Mouse (Mus musculus): ENCODE measurements around the gene Izumo1. TPM values are rescaled to one million over a fixed set of nuclear protein-coding genes. Genes with fewer than 3 reads are reported as not detected.
A peak's percentile ranks its signal among the peaks of the same experiment; 100 is the strongest.

Izumo1 gene
- not detected in 2 replicates for polyA plus RNA-seq (2012; ENCODE audit: insufficient read depth, insufficient read length, missing spikeins)

- Histone ChIP-seq H3K4me1 (ENCODE audit: control insufficient read depth, insufficient read depth, low read length) (no peaks in the 10 kb centered on the region), H3K27ac (ENCODE audit: insufficient read depth, low read depth, low read length) (no peak within 1 kb of the TSS), H3K4me3 (ENCODE audit: insufficient read depth, low read length) (no peak within 1 kb of the TSS)
- no peak for TF ChIP-seq CTCF (IDR thresholded peaks at IDR 0.05; ENCODE audit: low read depth, low read length)
- TF ChIP-seq POLR2A (IDR thresholded peaks at IDR 0.05; ENCODE audit: borderline replicate concordance, low read depth, low read length): no peak
Measured at GRCm38 (mm10) chr7:45621443-45621842, at the start of gene Izumo1. Izumo1 (plus strand) TSS chr7:45621811.

GRCm38 (mm10) chr7:45571966-45572365, 49.6 kb upstream of the Izumo1 start:
- H3K4me3 ChIP-seq (ENCODE audit: insufficient read depth, low read length): peak overlapping the region; percentile 82
- no peak overlapping the region for H3K27ac ChIP-seq (ENCODE audit: insufficient read depth, low read depth, low read length)
- TF ChIP-seq POLR2A (IDR thresholded peaks at IDR 0.05; ENCODE audit: borderline replicate concordance, low read depth, low read length) (no peak), CTCF (IDR thresholded peaks at IDR 0.05; ENCODE audit: low read depth, low read length) (no peak)
- peaks cover 42% of the 10 kb centered on the region for H3K4me1 ChIP-seq (ENCODE audit: control insufficient read depth, insufficient read depth, low read length)

- no peak overlapping the region for H3K27ac ChIP-seq (ENCODE audit: insufficient read depth, low read depth, low read length)
Measured at GRCm38 (mm10) chr7:45573954-45574353, 47.7 kb upstream of the Izumo1 start.

GRCm38 (mm10) chr7:45574472-45575379, 46.9 kb upstream of the Izumo1 start:
- Histone ChIP-seq H3K27ac (ENCODE audit: insufficient read depth, low read depth, low read length) (no peak overlapping the region), H3K4me3 (ENCODE audit: insufficient read depth, low read length) (no peak overlapping the region)

More at GRCm38 (mm10) chr7:45573954-45574353, 47.7 kb upstream of the Izumo1 start:
- no peak for TF ChIP-seq CTCF (IDR thresholded peaks at IDR 0.05; ENCODE audit: low read depth, low read length)
- no peak for TF ChIP-seq POLR2A (IDR thresholded peaks at IDR 0.05; ENCODE audit: borderline replicate concordance, low read depth, low read length)
- H3K4me3 ChIP-seq (ENCODE audit: insufficient read depth, low read length): no peak overlapping the region
- H3K4me1 ChIP-seq (ENCODE audit: control insufficient read depth, insufficient read depth, low read length): peaks cover 34% of the 10 kb centered on the region

GRCm38 (mm10) chr7:45585923-45586322, 35.7 kb upstream of the Izumo1 start:
- no peak overlapping the region for H3K27ac ChIP-seq (ENCODE audit: insufficient read depth, low read depth, low read length)

More at GRCm38 (mm10) chr7:45574472-45575379, 46.9 kb upstream of the Izumo1 start:
- TF ChIP-seq CTCF (IDR thresholded peaks at IDR 0.05; ENCODE audit: low read depth, low read length): no peak
- no peak for TF ChIP-seq POLR2A (IDR thresholded peaks at IDR 0.05; ENCODE audit: borderline replicate concordance, low read depth, low read length)
- peaks cover 34% of the 10 kb centered on the region for H3K4me1 ChIP-seq (ENCODE audit: control insufficient read depth, insufficient read depth, low read length)

GRCm38 (mm10) chr7:45587631-45588592, 33.7 kb upstream of the Izumo1 start:
- Histone ChIP-seq H3K4me1 (ENCODE audit: control insufficient read depth, insufficient read depth, low read length) (peaks cover 26% of the 10 kb centered on the region), H3K4me3 (ENCODE audit: insufficient read depth, low read length) (no peak overlapping the region), H3K27ac (ENCODE audit: insufficient read depth, low read depth, low read length) (no peak overlapping the region)
- TF ChIP-seq POLR2A (IDR thresholded peaks at IDR 0.05; ENCODE audit: borderline replicate concordance, low read depth, low read length) (no peak), CTCF (IDR thresholded peaks at IDR 0.05; ENCODE audit: low read depth, low read length) (no peak)

More at GRCm38 (mm10) chr7:45585923-45586322, 35.7 kb upstream of the Izumo1 start:
- Histone ChIP-seq H3K4me1 (ENCODE audit: control insufficient read depth, insufficient read depth, low read length) (peaks cover 17% of the 10 kb centered on the region), H3K4me3 (ENCODE audit: insufficient read depth, low read length) (no peak overlapping the region)
- TF ChIP-seq POLR2A (IDR thresholded peaks at IDR 0.05; ENCODE audit: borderline replicate concordance, low read depth, low read length) (no peak), CTCF (IDR thresholded peaks at IDR 0.05; ENCODE audit: low read depth, low read length) (no peak)

GRCm38 (mm10) chr7:45589173-45589572, 32.4 kb upstream of the Izumo1 start:
- peaks cover 26% of the 10 kb centered on the region for H3K4me1 ChIP-seq (ENCODE audit: control insufficient read depth, insufficient read depth, low read length)
- no peak overlapping the region for H3K27ac ChIP-seq (ENCODE audit: insufficient read depth, low read depth, low read length)
- peak overlapping the region; percentile 22; the same call in 1 of the 2 replicates for H3K4me3 ChIP-seq (ENCODE audit: insufficient read depth, low read length)
- TF ChIP-seq POLR2A (IDR thresholded peaks at IDR 0.05; ENCODE audit: borderline replicate concordance, low read depth, low read length) (no peak), CTCF (IDR thresholded peaks at IDR 0.05; ENCODE audit: low read depth, low read length) (peak; percentile 64)

- Histone ChIP-seq H3K4me3 (ENCODE audit: insufficient read depth, low read length) (no peak overlapping the region), H3K4me1 (ENCODE audit: control insufficient read depth, insufficient read depth, low read length) (peaks cover 26% of the 10 kb centered on the region), H3K27ac (ENCODE audit: insufficient read depth, low read depth, low read length) (peak overlapping the region; percentile 61)
- no peak for TF ChIP-seq CTCF (IDR thresholded peaks at IDR 0.05; ENCODE audit: low read depth, low read length)
- no peak for TF ChIP-seq POLR2A (IDR thresholded peaks at IDR 0.05; ENCODE audit: borderline replicate concordance, low read depth, low read length)
Measured at GRCm38 (mm10) chr7:45589898-45590297, 31.7 kb upstream of the Izumo1 start.

- peaks cover 26% of the 10 kb centered on the region for H3K4me1 ChIP-seq (ENCODE audit: control insufficient read depth, insufficient read depth, low read length)
- TF ChIP-seq POLR2A (IDR thresholded peaks at IDR 0.05; ENCODE audit: borderline replicate concordance, low read depth, low read length) (no peak), CTCF (IDR thresholded peaks at IDR 0.05; ENCODE audit: low read depth, low read length) (no peak)
- peak overlapping the region; percentile 61 for H3K27ac ChIP-seq (ENCODE audit: insufficient read depth, low read depth, low read length)
- no peak overlapping the region for H3K4me3 ChIP-seq (ENCODE audit: insufficient read depth, low read length)
Measured at GRCm38 (mm10) chr7:45590874-45591273, 30.7 kb upstream of the Izumo1 start.

Measured in bone marrow macrophage, adult 2 months (primary cell).